Mouse (Mus musculus) erythroblast, embryonic 14.5 days (primary cell): Measurements from ENCODE around the gene Efcab2.

Source experiments
- GATA1 ChIP-seq: IDR thresholded peaks from 2 replicates; pipeline ENCODE4 v1.6.1; 2012; ENCODE audit warnings: low read length, inconsistent platforms, mixed read lengths
- TAL1 ChIP-seq: IDR thresholded peaks from 3 replicates; pipeline ENCODE4 v1.6.1; 2012; ENCODE audit warnings: low read length, inconsistent platforms, mixed read lengths

GRCm38 (mm10) chr1:178372681-178373080, 33.2 kb upstream of the Efcab2 start:
- TF ChIP-seq GATA1 (no peak), TAL1 (no peak)
